Mouse (Mus musculus): ENCODE data around the gene Ap1ar. TPM values are rescaled to one million over a fixed set of nuclear protein-coding genes. Genes with fewer than 3 reads are reported as not detected.

Ap1ar gene
- total RNA-seq, 2 experiments from 2014 or later: 15.5 to 16.7 TPM

GRCm38 (mm10) chr3:127843941-127844327, 6.6 kb upstream of the Ap1ar start:
- DNase-seq (ENCODE audit: low spot score): no peak
- intact Hi-C loops (cut with DNase I): no loop called here

- no peak for DNase-seq (ENCODE audit: low spot score)
- intact Hi-C loops (cut with DNase I): no loop called here
Observed at GRCm38 (mm10) chr3:127843324-127843940, 6.1 kb upstream of the Ap1ar start.

GRCm38 (mm10) chr3:127841926-127842325, 4.6 kb upstream of the Ap1ar start:
- intact Hi-C loops (cut with DNase I): no loop called here
- DNase-seq (ENCODE audit: low spot score): no peak

- no peak for DNase-seq (ENCODE audit: low spot score)
- intact Hi-C loops (cut with DNase I): loop anchor here (2.0 to 5.0 kb wide), 4 partner anchors 46 to 203 kb away; no protein-coding TSS in a partner anchor
Observed at GRCm38 (mm10) chr3:127837972-127838644, 785 bp upstream of the Ap1ar start.

GRCm38 (mm10) chr3:127836798-127837153, 547 bp downstream of the Ap1ar start:
- intact Hi-C loops (cut with DNase I): loop anchor here (2.0 to 5.0 kb wide), 4 partner anchors 44 to 202 kb away; no protein-coding TSS in a partner anchor
- no peak for DNase-seq (ENCODE audit: low spot score)

- no peak for DNase-seq (ENCODE audit: low spot score)
- intact Hi-C loops (cut with DNase I): loop anchor here (5.0 kb wide), 2 partner anchors 43 to 73 kb away; no protein-coding TSS in a partner anchor
Observed at GRCm38 (mm10) chr3:127835594-127835993, 1.7 kb downstream of the Ap1ar start.

GRCm38 (mm10) chr3:127834040-127834439, 3.3 kb downstream of the Ap1ar start:
- intact Hi-C loops (cut with DNase I): no loop called here
- DNase-seq (ENCODE audit: low spot score): no peak

GRCm38 (mm10) chr3:127831079-127831478, 6.2 kb downstream of the Ap1ar start:
- DNase-seq (ENCODE audit: low spot score): no peak
- intact Hi-C loops (cut with DNase I): no loop called here

- no peak for DNase-seq (ENCODE audit: low spot score)
- intact Hi-C loops (cut with DNase I): no loop called here
Observed at GRCm38 (mm10) chr3:127830183-127830582, 7.1 kb downstream of the Ap1ar start.

GRCm38 (mm10) chr3:127827123-127827522, 10.2 kb downstream of the Ap1ar start:
- no peak for DNase-seq (ENCODE audit: low spot score)
- intact Hi-C loops (cut with DNase I): no loop called here

GRCm38 (mm10) chr3:127826503-127826902, 10.8 kb downstream of the Ap1ar start:
- DNase-seq (ENCODE audit: low spot score): no peak
- intact Hi-C loops (cut with DNase I): no loop called here

GRCm38 (mm10) chr3:127823886-127824863, 13.1 kb downstream of the Ap1ar start:
- DNase-seq (ENCODE audit: low spot score): no peak
- intact Hi-C loops (cut with DNase I): no loop called here

- intact Hi-C loops (cut with DNase I): no loop called here
- DNase-seq (ENCODE audit: low spot score): no peak
Observed at GRCm38 (mm10) chr3:127821209-127821608, 16.1 kb downstream of the Ap1ar start.

GRCm38 (mm10) chr3:127820400-127820799, 16.9 kb downstream of the Ap1ar start:
- DNase-seq (ENCODE audit: low spot score): no peak
- intact Hi-C loops (cut with DNase I): no loop called here

GRCm38 (mm10) chr3:127818694-127819663, 18.3 kb downstream of the Ap1ar start:
- DNase-seq (ENCODE audit: low spot score): no peak
- intact Hi-C loops (cut with DNase I): no loop called here

GRCm38 (mm10) chr3:127817120-127817683, 20.1 kb downstream of the Ap1ar start:
- no peak for DNase-seq (ENCODE audit: low spot score)
- intact Hi-C loops (cut with DNase I): no loop called here

- intact Hi-C loops (cut with DNase I): no loop called here
- no peak for DNase-seq (ENCODE audit: low spot score)
Observed at GRCm38 (mm10) chr3:127809103-127809502, 28.2 kb downstream of the Ap1ar start.

- DNase-seq (ENCODE audit: low spot score): no peak
- intact Hi-C loops (cut with DNase I): no loop called here
Observed at GRCm38 (mm10) chr3:127807846-127808245, 29.5 kb downstream of the Ap1ar start.

GRCm38 (mm10) chr3:127805991-127806390, 31.3 kb downstream of the Ap1ar start:
- no peak for DNase-seq (ENCODE audit: low spot score)
- intact Hi-C loops (cut with DNase I): no loop called here
